In genomic region chr10:13044659-13045058, GRCm38 (mm10) we compare ENCODE assay signal across 9 mouse cellular contexts. TPM values are rescaled to one million over a fixed set of nuclear protein-coding genes. Genes with fewer than 3 reads are reported as not detected.
A peak's percentile ranks its signal among the peaks of the same experiment; 100 is the strongest.
DNase-seq lines count a peak whose midpoint lies in the region; ATAC-seq lines count a peak whose summit lies in the region.
"Had no signal": no experiment of that assay in that cellular context is flagged by ENCODE, and none has a peak within 500 bp of the region (broad histone marks: within the 10 kb centered on the region; RNA-seq: fewer than 3 reads in every experiment).

No protein-coding gene starts in this region.

- H3K4me2 ChIP-seq in intestine, embryonic 15.5 days (replicated peaks): no peak overlapping the region
- H3K4me2 ChIP-seq: embryonic facial prominence, embryonic 12.5 days had no signal

- ATAC-seq in intestine, embryonic 15.5 days: no peak

- no peak overlapping the region for H3K4me3 ChIP-seq in intestine, embryonic 15.5 days (replicated peaks)
- H3K4me3 ChIP-seq: embryonic facial prominence, embryonic 12.5 days had no signal

- H3K9me3 ChIP-seq in intestine, embryonic 15.5 days: no peaks in the 10 kb centered on the region
- H3K9me3 ChIP-seq: embryonic facial prominence, embryonic 12.5 days had no signal

- 91% methylated on average over 11 of the region's 11 CpGs for WGBS in intestine, embryonic 15.5 days

- no peak overlapping the region for H3K27ac ChIP-seq in intestine, embryonic 15.5 days
- H3K27ac ChIP-seq: embryonic facial prominence, embryonic 12.5 days had no signal

- H3K27me3 ChIP-seq in intestine, embryonic 15.5 days (replicated peaks): no peaks in the 10 kb centered on the region
- H3K27me3 ChIP-seq: embryonic facial prominence, embryonic 12.5 days had no signal

- no peak overlapping the region for H3K9ac ChIP-seq in intestine, embryonic 15.5 days
- H3K9ac ChIP-seq: embryonic facial prominence, embryonic 12.5 days had no signal

- peak; percentile 11 for DNase-seq in adrenal gland, postnatal 14 days
- no peak for DNase-seq in adrenal gland, adult 2 months
- peak; percentile 23 to 35 for DNase-seq in heart, adult 18-20 months
- no peak for DNase-seq in heart, adult 8-10 months (ENCODE audit: low spot score)
- DNase-seq in MN1 (ENCODE audit: low spot score) (peak; percentile 42), liver (no peak)
- peak; percentile 26 to 74 for DNase-seq in layer of hippocampus, adult 8-10 months (ENCODE audit: low spot score in 2 of 2)

- no peaks in the 10 kb centered on the region for H3K4me1 ChIP-seq in intestine, embryonic 15.5 days (replicated peaks)
- H3K4me1 ChIP-seq: embryonic facial prominence, embryonic 12.5 days had no signal

- no peaks in the 10 kb centered on the region for H3K36me3 ChIP-seq in intestine, embryonic 15.5 days
- H3K36me3 ChIP-seq: embryonic facial prominence, embryonic 12.5 days had no signal

RNA-seq across cellular contexts. Expression of gene Plagl1, which starts 15.6 kb away (rescaled TPM):
- 13.0 and 15.7 TPM in 2 replicates for total RNA-seq in adrenal gland, postnatal 14 days (2021)
- 10 to 100 TPM in 1 of 2 experiments, 1 to 10 TPM in 1; 6.4 to 15.7 TPM for total RNA-seq in adrenal gland, adult 2 months (2021)
- 5.9 and 6.0 TPM in 2 replicates for polyA plus RNA-seq in adrenal gland, adult 2 months (2012; rRNA removed)
- total RNA-seq in heart, adult 18-20 months (2021): 1 to 10 TPM; 6.2 to 9.4 TPM
- total RNA-seq in heart, adult 8-10 months (2022): 1 to 10 TPM; 4.1 to 9.4 (median 6.5) TPM
- total RNA-seq in layer of hippocampus, adult 8-10 months (2022): 10 to 100 TPM; 22.2 to 28.7 (median 28.1) TPM
- polyA plus RNA-seq in intestine, embryonic 15.5 days (2015; fragmentation: Nextera tagmentation; extraction: Ambion mirVana): 138 and 157 TPM in 2 replicates

RNA-seq across cellular contexts. Expression of gene Sf3b5, which starts 39.5 kb away (rescaled TPM):
- total RNA-seq in adrenal gland, postnatal 14 days (2021): 11.0 and 11.2 TPM in 2 replicates
- total RNA-seq in adrenal gland, adult 2 months (2021): 10 to 100 TPM; 13.3 to 14.0 TPM
- polyA plus RNA-seq in adrenal gland, adult 2 months (2012; rRNA removed): 89.9 and 92.4 TPM in 2 replicates
- 1 to 10 TPM; 7.0 to 7.7 TPM for total RNA-seq in heart, adult 18-20 months (2021)
- total RNA-seq in heart, adult 8-10 months (2022): 1 to 10 TPM; 6.5 to 7.8 (median 7.1) TPM
- total RNA-seq in layer of hippocampus, adult 8-10 months (2022): 1 to 10 TPM; 6.7 to 9.4 (median 7.5) TPM
- 37.0 and 38.0 TPM in 2 replicates for polyA plus RNA-seq in intestine, embryonic 15.5 days (2015; fragmentation: Nextera tagmentation; extraction: Ambion mirVana)

Comparison
In these comparisons a context has a peak if more than half of its experiments do, and no peak if none do; other contexts are left out.
1. DNase-seq: peak in adrenal gland, postnatal 14 days (single experiment), heart, adult 18-20 months (2 of 2), MN1 (single experiment) and layer of hippocampus, adult 8-10 months (2 of 2); none in adrenal gland, adult 2 months (single experiment), heart, adult 8-10 months (single experiment) and liver (single experiment).